Mouse (Mus musculus): ENCODE measurements around the gene Csn1s2a. TPM values are rescaled to one million over a fixed set of nuclear protein-coding genes. Genes with fewer than 3 reads are reported as not detected.

Csn1s2a gene
- polyA plus RNA-seq (2017; shearing (Covaris generic)), result not detected

DNA sequence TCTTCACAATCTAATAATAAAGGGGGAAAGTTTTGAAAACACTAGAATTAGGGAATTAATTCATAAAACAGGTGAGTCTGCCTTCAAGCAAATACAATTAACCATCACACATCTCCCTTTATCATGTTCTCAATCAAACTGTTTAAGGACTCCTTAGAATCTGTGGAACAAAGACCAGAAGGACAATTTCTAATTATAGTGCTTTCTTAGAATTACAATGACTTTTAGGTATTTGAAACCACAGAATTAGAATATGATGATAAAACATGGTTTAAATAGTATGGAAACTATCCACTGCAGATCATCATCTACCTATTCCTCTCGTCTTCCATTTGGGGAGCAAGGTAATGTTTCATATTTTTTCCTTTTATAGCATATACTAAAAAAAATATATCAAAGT lies at the start of gene Csn1s2a:
Gene Csn1s2a (plus strand): TSS at position 301 of the 400 bp plus-strand sequence.

DNA sequence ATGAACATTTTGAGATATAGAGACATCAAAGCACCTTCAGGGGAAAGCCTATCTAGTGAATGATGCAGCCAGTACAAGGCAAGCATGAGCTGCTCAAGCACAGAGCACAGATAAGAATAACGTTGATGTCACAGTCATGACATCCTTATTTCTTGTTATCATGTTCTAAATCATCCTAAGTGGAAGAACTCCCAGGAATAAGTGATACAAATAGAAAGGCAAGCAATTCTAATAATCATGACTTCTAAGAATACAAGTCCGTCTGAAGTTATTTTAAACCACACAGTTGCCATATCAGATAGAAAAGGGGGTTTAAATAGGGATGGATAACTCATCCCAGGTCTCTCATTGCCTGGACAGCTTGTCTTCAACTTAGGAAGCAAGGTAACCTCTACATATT lies 33.4 kb downstream of the Csn1s2a start, which contains the start of gene Csn1s2b:
Gene Csn1s2b (plus strand): TSS at position 301 of the 400 bp plus-strand sequence.

DNA sequence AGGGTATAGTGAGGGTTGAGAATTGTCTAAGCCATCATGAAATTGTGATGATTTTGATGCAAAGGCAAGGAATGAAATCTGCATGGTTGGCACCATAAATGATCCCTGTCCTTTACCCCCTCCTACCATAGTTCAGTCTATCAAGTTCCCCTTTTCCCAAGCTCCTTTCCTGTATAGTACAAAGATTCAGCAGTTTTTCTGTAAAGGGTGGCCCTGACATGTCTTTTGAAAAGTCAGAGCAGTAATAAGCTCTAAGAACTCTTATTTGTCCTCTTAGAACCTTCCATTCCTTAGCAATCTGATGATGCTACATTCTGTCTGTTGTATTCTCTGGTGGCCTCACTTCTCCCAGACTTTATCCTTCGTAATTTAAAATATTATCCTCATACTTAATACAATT lies 51.0 kb downstream of the Csn1s2a start, which contains the start of gene Prr27:
Gene Prr27 (plus strand): TSS at position 301 of the 400 bp plus-strand sequence.

Other genes starting within 250 kb of the Csn1s2a start
- not detected for gene Sult1b1, start 236.4 kb upstream of the Csn1s2a start, polyA plus RNA-seq (2017; shearing (Covaris generic))
- not detected for gene Sult1d1, start 205.5 kb upstream of the Csn1s2a start, polyA plus RNA-seq (2017; shearing (Covaris generic))
- not detected for gene Sult1e1, start 183.0 kb upstream of the Csn1s2a start, polyA plus RNA-seq (2017; shearing (Covaris generic))
- not detected for gene Csn1s1, start 108.4 kb upstream of the Csn1s2a start, polyA plus RNA-seq (2017; shearing (Covaris generic))
- gene Csn2, start 74.9 kb upstream of the Csn1s2a start, polyA plus RNA-seq (2017; shearing (Covaris generic)), result not detected
- gene Csn1s2b, start 33.5 kb downstream of the Csn1s2a start, polyA plus RNA-seq (2017; shearing (Covaris generic)), result not detected
- not detected for gene Prr27, start 51.1 kb downstream of the Csn1s2a start, polyA plus RNA-seq (2017; shearing (Covaris generic))
- not detected for gene Odam, start 110.5 kb downstream of the Csn1s2a start, polyA plus RNA-seq (2017; shearing (Covaris generic))
- gene Csn3, start 151.0 kb downstream of the Csn1s2a start, polyA plus RNA-seq (2017; shearing (Covaris generic)), result not detected
- gene 2310003L06Rik, start 194.9 kb downstream of the Csn1s2a start, polyA plus RNA-seq (2017; shearing (Covaris generic)), result 0.24 TPM
- not detected for gene Gm28434, start 194.9 kb downstream of the Csn1s2a start, polyA plus RNA-seq (2017; shearing (Covaris generic))
- not detected for gene Cabs1, start 204.9 kb downstream of the Csn1s2a start, polyA plus RNA-seq (2017; shearing (Covaris generic))
- gene Smr3a, start 228.0 kb downstream of the Csn1s2a start, polyA plus RNA-seq (2017; shearing (Covaris generic)), result not detected

All from inflammation-experienced regulatory T-cells, adult 16 weeks (primary cell).